Mouse (Mus musculus) MEL (cell line): ENCODE measurements at regions not wholly inside any gene's neighbourhood (a gene's known extent, or its start where the extent isn't known, plus 50 kb on each side); places are given as distances from the start of the nearest gene placed in this dataset.

Experiments
- DNase-seq: peaks from one replicate; pipeline ENCODE4 v3.0.0; 2011; ENCODE audit warnings: low read depth, low spot score
- H3K27ac ChIP-seq: 2 replicates; pipeline ENCODE4 v1.5.1; 2012; ENCODE audit warnings: low read depth, mild to moderate bottlenecking, control low read depth, low read length, moderate library complexity; ENCODE audit not compliant: control insufficient read depth
- H3K27me3 ChIP-seq, 2 experiments: fragments of 150-350 bp in 1 of 2; sonication (generic) in 1 of 2; 2 replicates each; pipeline ENCODE4 v1.6.1; 2012; ENCODE audit warnings: low read length in 2 of 2, mild to moderate bottlenecking in 2 of 2, improper control_type of control experiment in 1 of 2, moderate library complexity in 1 of 2; ENCODE audit not compliant: insufficient read depth in 2 of 2, control insufficient read depth in 1 of 2
- H3K36me3 ChIP-seq, 2 experiments: 2 replicates each; pipeline ENCODE4 v1.6.1; 2012 to 2014; ENCODE audit warnings: low read length in 2 of 2, improper control_type of control experiment in 1 of 2, inconsistent platforms in 1 of 2, mild to moderate bottlenecking in 1 of 2; ENCODE audit not compliant: insufficient read depth in 2 of 2, control insufficient read depth in 1 of 2
- H3K4me1 ChIP-seq, 2 experiments: fragments of 150-350 bp in 1 of 2; sonication (generic) in 1 of 2; 2 replicates each; pipeline ENCODE4 v1.6.1; 2012; ENCODE audit warnings: low read length in 2 of 2, improper control_type of control experiment in 1 of 2, mild to moderate bottlenecking in 1 of 2; ENCODE audit not compliant: insufficient read depth in 2 of 2, control insufficient read depth in 1 of 2
- H3K4me3 ChIP-seq, 2 experiments: fragments of 150-350 bp in 1 of 2; sonication (generic) in 1 of 2; 2 replicates each; pipeline ENCODE4 v1.5.1; 2012; ENCODE audit warnings: low read depth in 2 of 2, low read length in 2 of 2, mild to moderate bottlenecking in 2 of 2, moderate library complexity in 2 of 2, control low read depth in 1 of 2, improper control_type of control experiment in 1 of 2; ENCODE audit not compliant: control insufficient read depth in 1 of 2, insufficient read depth in 1 of 2
- H3K79me2 ChIP-seq: 2 replicates; pipeline ENCODE4 v1.6.1; 2012; ENCODE audit warnings: mild to moderate bottlenecking, low read length, moderate library complexity; ENCODE audit not compliant: control insufficient read depth, poor library complexity, insufficient read depth
- H3K9ac ChIP-seq: 2 replicates; pipeline ENCODE4 v1.6.1; 2012; ENCODE audit warnings: low read depth, mild to moderate bottlenecking, control low read depth, low read length, moderate library complexity; ENCODE audit not compliant: control insufficient read depth, poor library complexity, severe bottlenecking
- H3K9me3 ChIP-seq: fragments of 150-350 bp; sonication (generic); replicated peaks from 2 replicates; pipeline ENCODE4 v1.6.1; 2012; ENCODE audit warnings: mild to moderate bottlenecking, low read length, improper control_type of control experiment, moderate library complexity; ENCODE audit not compliant: insufficient read depth
- BHLHE40 ChIP-seq: IDR thresholded peaks from 2 replicates; pipeline ENCODE4 v1.6.1; 2012; ENCODE audit warnings: low read depth, mild to moderate bottlenecking, inconsistent platforms, low read length, improper control_type of control experiment, borderline replicate concordance
- CTCF ChIP-seq, 3 experiments: IDR thresholded peaks in 2 of 3; conservative IDR thresholded peaks in 1 of 3; 2 replicates each; pipeline ENCODE4 v1.5.1; 2011 to 2012; ENCODE audit warnings: low read length in 3 of 3, low read depth in 2 of 3, mild to moderate bottlenecking in 2 of 3, improper control_type of control experiment in 1 of 3, inconsistent platforms in 1 of 3, mixed read lengths in 1 of 3, moderate library complexity in 1 of 3; ENCODE audit not compliant: control insufficient read depth in 1 of 3, insufficient read depth in 1 of 3, poor library complexity in 1 of 3, severe bottlenecking in 1 of 3
- E2F4 ChIP-seq: IDR thresholded peaks from 2 replicates; pipeline ENCODE4 v1.6.1; 2011; ENCODE audit warnings: low read depth, low read length, improper control_type of control experiment, borderline replicate concordance
- GABPA ChIP-seq: IDR thresholded peaks from 2 replicates; pipeline ENCODE4 v1.6.1; 2012; ENCODE audit warnings: low read depth, mild to moderate bottlenecking, inconsistent platforms, low read length, improper control_type of control experiment, moderate library complexity
- HCFC1 ChIP-seq: IDR thresholded peaks from 2 replicates; pipeline ENCODE4 v1.6.1; 2012; ENCODE audit warnings: low read depth, mild to moderate bottlenecking, inconsistent platforms, low read length, improper control_type of control experiment, moderate library complexity
- MAZ ChIP-seq: IDR thresholded peaks from 2 replicates; pipeline ENCODE4 v1.6.1; 2012; ENCODE audit warnings: low read depth, mild to moderate bottlenecking, inconsistent platforms, low read length, improper control_type of control experiment
- MEF2A ChIP-seq: IDR thresholded peaks from 2 replicates; pipeline ENCODE4 v1.6.1; 2014; ENCODE audit warnings: low read depth, mild to moderate bottlenecking, inconsistent platforms, low read length, improper control_type of control experiment; ENCODE audit not compliant: poor library complexity, insufficient replicate concordance, severe bottlenecking; ENCODE audit errors: extremely low read depth
- MYB ChIP-seq: IDR thresholded peaks from 2 replicates; pipeline ENCODE4 v1.6.1; 2011; ENCODE audit warnings: mild to moderate bottlenecking, low read depth, low read length, improper control_type of control experiment
- MYC ChIP-seq: IDR thresholded peaks from 2 replicates; pipeline ENCODE4 v1.6.1; 2011; ENCODE audit warnings: low read depth, mild to moderate bottlenecking, low read length, improper control_type of control experiment, moderate library complexity
- NELFE ChIP-seq: IDR thresholded peaks from 2 replicates; pipeline ENCODE4 v1.6.1; 2011; ENCODE audit warnings: low read depth, low read length, improper control_type of control experiment
- NRF1 ChIP-seq: IDR thresholded peaks from 2 replicates; pipeline ENCODE4 v1.6.1; 2014; ENCODE audit warnings: low read depth, mild to moderate bottlenecking, inconsistent platforms, low read length, improper control_type of control experiment, moderate library complexity; ENCODE audit not compliant: poor library complexity, insufficient read depth, severe bottlenecking
- POLR2AphosphoS2 ChIP-seq: IDR thresholded peaks from 2 replicates; pipeline ENCODE4 v1.6.1; 2011; ENCODE audit warnings: low read length, improper control_type of control experiment
- POLR2AphosphoS5 ChIP-seq: IDR thresholded peaks from 2 replicates; pipeline ENCODE4 v1.6.1; 2012; ENCODE audit warnings: low read depth, borderline replicate concordance, mild to moderate bottlenecking, inconsistent platforms, low read length, moderate library complexity, mixed read lengths
- RCOR1 ChIP-seq: IDR thresholded peaks from 2 replicates; pipeline ENCODE4 v1.6.1; 2012; ENCODE audit warnings: low read depth, mild to moderate bottlenecking, inconsistent platforms, low read length, improper control_type of control experiment
- SIN3A ChIP-seq: IDR thresholded peaks from 2 replicates; pipeline ENCODE4 v1.6.1; 2012; ENCODE audit warnings: low read length, improper control_type of control experiment, inconsistent platforms
- TCF12 ChIP-seq: IDR thresholded peaks from 2 replicates; pipeline ENCODE4 v1.6.1; 2014; ENCODE audit warnings: low read depth, mild to moderate bottlenecking, inconsistent platforms, low read length, improper control_type of control experiment, moderate library complexity
- USF1 ChIP-seq: IDR thresholded peaks from 2 replicates; pipeline ENCODE4 v1.6.1; 2014; ENCODE audit warnings: low read depth, mild to moderate bottlenecking, inconsistent platforms, low read length, improper control_type of control experiment, moderate library complexity
- USF2 ChIP-seq, 2 experiments: IDR thresholded peaks; 2 replicates each; pipeline ENCODE4 v1.6.1; 2011 to 2012; ENCODE audit warnings: improper control_type of control experiment in 2 of 2, low read length in 2 of 2, borderline replicate concordance in 1 of 2, inconsistent platforms in 1 of 2, low read depth in 1 of 2, mild to moderate bottlenecking in 1 of 2; ENCODE audit not compliant: insufficient read depth in 1 of 2
- ZMIZ1 ChIP-seq: IDR thresholded peaks from 2 replicates; pipeline ENCODE4 v1.6.1; 2012; ENCODE audit warnings: low read depth, mild to moderate bottlenecking, inconsistent platforms, low read length, improper control_type of control experiment, moderate library complexity
- ZNF384 ChIP-seq: IDR thresholded peaks from 2 replicates; pipeline ENCODE4 v1.6.1; 2012; ENCODE audit warnings: low read depth, mild to moderate bottlenecking, inconsistent platforms, low read length, improper control_type of control experiment

DNA sequence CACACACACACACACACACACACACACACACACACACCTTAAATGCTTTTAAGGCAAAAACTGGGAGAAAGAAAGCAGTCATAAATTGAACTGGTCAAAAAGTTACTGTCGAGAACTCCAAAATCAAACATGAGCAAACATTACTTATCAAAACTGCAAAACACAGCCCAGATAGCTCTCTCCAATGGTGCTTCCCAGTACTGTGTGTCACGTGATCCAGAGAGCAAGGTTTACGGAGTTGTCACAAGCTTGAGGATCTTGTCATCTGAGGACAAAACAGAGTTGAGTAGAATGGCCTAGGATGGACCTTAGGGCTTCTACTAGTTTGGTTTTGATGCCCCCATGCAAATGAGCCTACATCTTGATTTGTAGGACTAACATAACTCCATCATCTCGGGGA lies 102.3 kb upstream of the Bcl6 start:
- TF ChIP-seq USF1 (no peak), NRF1 (no peak), USF2 (IDR thresholded peaks at IDR 0.05; ENCODE audit: borderline replicate concordance in 1 of 2, insufficient read depth in 1 of 2, low read depth in 1 of 2, low read length in 2 of 2) (no peak), MYB (no peak), MYC (no peak), CTCF (IDR thresholded peaks at IDR 0.05 in 2 of 3, conservative IDR thresholded peaks at IDR 0.05 in 1 of 3; ENCODE audit: control insufficient read depth in 1 of 3, insufficient read depth in 1 of 3, low read depth in 2 of 3, low read length in 3 of 3, poor library complexity in 1 of 3, severe bottlenecking in 1 of 3) (no peak), RCOR1 (no peak), POLR2AphosphoS5 (no peak), MAZ (no peak), TCF12 (no peak), HCFC1 (no peak), ZNF384 (no peak), MEF2A (no peak), ZMIZ1 (no peak), BHLHE40 (no peak), E2F4 (no peak), NELFE (no peak), SIN3A (no peak)
- no peaks in the 10 kb centered on the region for H3K36me3 ChIP-seq
- H3K79me2 ChIP-seq: no peaks in the 10 kb centered on the region
- no peak overlapping the region for H3K27ac ChIP-seq
- H3K9ac ChIP-seq: no peak overlapping the region
- no peaks in the 10 kb centered on the region for H3K9me3 ChIP-seq
- H3K4me3 ChIP-seq: no peak overlapping the region
- no peak for DNase-seq
- no peaks in the 10 kb centered on the region for H3K27me3 ChIP-seq
- no peaks in the 10 kb centered on the region for H3K4me1 ChIP-seq

DNA sequence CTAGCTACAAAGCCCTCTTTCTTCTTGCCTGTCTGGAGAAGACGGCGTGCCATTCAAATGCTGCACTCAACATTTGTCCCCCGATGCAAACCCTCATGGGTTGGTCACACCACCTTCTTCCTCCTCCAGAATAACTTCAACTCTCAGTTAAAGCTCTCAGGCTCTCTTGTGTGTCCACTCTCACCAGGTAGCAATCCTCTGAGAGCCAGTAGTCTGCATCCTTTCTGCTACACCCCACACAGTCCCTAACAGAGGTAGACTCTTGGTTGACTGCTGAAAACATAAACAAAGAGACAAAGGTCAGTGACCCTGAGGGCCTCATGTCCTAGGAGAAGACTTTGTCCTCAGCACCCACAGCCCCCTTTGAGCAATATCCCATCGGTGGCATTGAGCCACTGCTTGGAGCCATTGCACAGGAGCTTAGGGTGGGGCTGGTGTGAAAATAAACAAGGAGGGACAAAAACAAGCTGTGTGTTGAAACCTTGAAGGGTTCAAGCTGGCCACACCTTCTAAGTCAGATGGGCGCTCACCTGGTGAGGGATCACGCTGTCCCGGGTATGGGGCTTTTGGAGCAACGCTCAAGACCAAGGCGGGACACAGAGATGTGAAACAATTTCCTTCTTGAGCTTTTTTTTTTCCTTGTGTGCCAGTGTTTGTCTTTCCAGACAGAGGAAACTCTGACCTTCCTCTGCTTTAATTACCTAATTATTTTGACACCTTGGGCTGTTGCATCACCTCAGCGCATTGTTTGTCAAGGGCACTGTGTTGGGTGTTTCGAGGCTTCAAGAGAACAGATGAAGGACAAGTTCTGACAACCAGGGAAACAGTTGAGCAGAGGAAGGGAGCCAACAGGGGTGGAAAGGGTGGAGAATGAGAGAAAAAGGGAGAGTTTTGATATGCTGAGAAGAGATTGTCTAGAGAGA lies 101.4 kb upstream of the Bcl6 start:
- DNase-seq: no peak
- Histone ChIP-seq H3K27ac (no peak overlapping the region), H3K36me3 (no peaks in the 10 kb centered on the region), H3K9ac (no peak overlapping the region), H3K9me3 (no peaks in the 10 kb centered on the region), H3K79me2 (no peaks in the 10 kb centered on the region), H3K4me1 (no peaks in the 10 kb centered on the region), H3K4me3 (no peak overlapping the region), H3K27me3 (no peaks in the 10 kb centered on the region)
- TF ChIP-seq MEF2A (no peak), GABPA (no peak), RCOR1 (no peak), POLR2AphosphoS2 (no peak), ZMIZ1 (no peak)
